Mouse (Mus musculus) testis, adult 2 months (tissue): Measurements from ENCODE around the gene Crhbp.

Experiments
- CTCF ChIP-seq: fragments of 200-500 bp; IDR thresholded peaks from 2 replicates; pipeline ENCODE4 v1.5.1; 2012; ENCODE audit warnings: low read depth, mild to moderate bottlenecking, inconsistent platforms, low read length, moderate library complexity; ENCODE audit not compliant: control insufficient read depth, insufficient read depth, insufficient replicate concordance
- POLR2A ChIP-seq: fragments of 200-500 bp; IDR thresholded peaks from 2 replicates; pipeline ENCODE4 v1.6.1; 2012; ENCODE audit warnings: low read depth, mild to moderate bottlenecking, inconsistent platforms, low read length, moderate library complexity; ENCODE audit not compliant: control insufficient read depth

- TF ChIP-seq CTCF, result no peak
- no peak for TF ChIP-seq POLR2A
Measured at GRCm38 (mm10) chr13:95388226-95388625, 56.5 kb downstream of the Crhbp start.
